Mouse (Mus musculus) C2C12 (cell line): ENCODE measurements around the gene Mbnl1.

Experiments
- CEBPB ChIP-seq: IDR thresholded peaks from one replicate; pipeline ENCODE4 v1.6.1; 2011; ENCODE audit warnings: low read depth, mild to moderate bottlenecking, control low read depth, moderate library complexity
- CTCF ChIP-seq: IDR thresholded peaks from one replicate; pipeline ENCODE4 v1.5.1; 2011; ENCODE audit not compliant: control insufficient read depth, insufficient read depth, insufficient read length
- FOSL1 ChIP-seq: IDR thresholded peaks from one replicate; pipeline ENCODE4 v1.8.0; 2011; ENCODE audit warnings: mild to moderate bottlenecking, low read length; ENCODE audit not compliant: poor library complexity, insufficient read depth, severe bottlenecking
- MAX ChIP-seq: IDR thresholded peaks from one replicate; pipeline ENCODE4 v1.6.1; 2011; ENCODE audit warnings: mild to moderate bottlenecking, control low read depth
- MYOD1 ChIP-seq: IDR thresholded peaks from one replicate; pipeline ENCODE4 v1.6.1; 2011; ENCODE audit warnings: low read depth; ENCODE audit not compliant: control insufficient read depth, insufficient read length
- MYOG ChIP-seq: IDR thresholded peaks from one replicate; pipeline ENCODE4 v1.6.1; 2011; ENCODE audit not compliant: control insufficient read depth, insufficient read length; ENCODE audit errors: extremely low read depth
- USF1 ChIP-seq: IDR thresholded peaks from one replicate; pipeline ENCODE4 v1.6.1; 2011; ENCODE audit warnings: low read depth, mild to moderate bottlenecking, control low read depth, moderate library complexity

GRCm38 (mm10) chr3:60437678-60438232 lies 34.9 kb upstream of the Mbnl1 start:
- TF ChIP-seq USF1 (no peak), CTCF (no peak), MAX (no peak), FOSL1 (no peak), CEBPB (peak; percentile 31), MYOG (no peak), MYOD1 (no peak)
